Mouse (Mus musculus): Measurements from ENCODE around the gene Fabp2. TPM values are rescaled to one million over a fixed set of nuclear protein-coding genes. Genes with fewer than 3 reads are reported as not detected.
"Not testable (repeated sequence)": the region's sequence is repeated elsewhere in the genome, so short reads cannot be mapped to it uniquely, and the experiment has no call there.

Fabp2 gene
- polyA plus RNA-seq, 1 experiment from 2014 or later: 126 TPM

- under 1% methylated on average over 65 of the region's 68 CpGs for WGBS
- H3K9me3 ChIP-seq (ENCODE audit: control insufficient read depth, low read length): no peaks in the 10 kb centered on the region
Measured at GRCm38 (mm10) chr3:122924009-122924914, 29.4 kb downstream of the Fabp2 start, which contains the start of gene 1810037I17Rik. TSS of gene 1810037I17Rik (plus strand) at chr3:122924203.

GRCm38 (mm10) chr3:122929723-122930122 is 34.9 kb downstream of the Fabp2 start:
- H3K36me3 ChIP-seq (ENCODE audit: control insufficient read depth, insufficient read depth, low read length): peaks cover 14% of the 10 kb centered on the region
- no peaks in the 10 kb centered on the region for H3K9me3 ChIP-seq (ENCODE audit: control insufficient read depth, low read length)
- no peak overlapping the region for H3K9ac ChIP-seq (ENCODE audit: low read length)
- peaks cover 8% of the 10 kb centered on the region; the same call in 1 of the 2 replicates for H3K4me1 ChIP-seq (replicated peaks; ENCODE audit: control insufficient read depth, insufficient read depth, low read length)
- no peak overlapping the region for H3K27ac ChIP-seq (ENCODE audit: low read depth)
- no peaks in the 10 kb centered on the region for H3K27me3 ChIP-seq (replicated peaks; ENCODE audit: control insufficient read depth, insufficient read depth, low read length)
- 87% methylated on average over 6 of the region's 6 CpGs for WGBS
- DNase-seq (ENCODE audit: low spot score) (no peak), ATAC-seq (replicated peaks; ENCODE audit: low FRiP score, low TSS enrichment, low read depth) (no peak)
- no peak overlapping the region for H3K4me3 ChIP-seq (ENCODE audit: low read depth, low read length)
- H3K4me2 ChIP-seq (ENCODE audit: low read length): no peak overlapping the region

More at GRCm38 (mm10) chr3:122924009-122924914, 29.4 kb downstream of the Fabp2 start, which contains the start of gene 1810037I17Rik:
- Histone ChIP-seq H3K4me3 (ENCODE audit: low read depth, low read length) (peak within 1 kb of the TSS; percentile 71), H3K9ac (ENCODE audit: low read length) (peak within 1 kb of the TSS; percentile 69), H3K27ac (ENCODE audit: low read depth) (peak within 1 kb of the TSS; percentile 83), H3K4me2 (ENCODE audit: low read length) (peak within 1 kb of the TSS; percentile 82), H3K36me3 (ENCODE audit: control insufficient read depth, insufficient read depth, low read length) (peaks cover 8% of the 10 kb centered on the region; the same call in 1 of the 2 replicates), H3K4me1 (replicated peaks; ENCODE audit: control insufficient read depth, insufficient read depth, low read length) (peaks cover 12% of the 10 kb centered on the region), H3K27me3 (replicated peaks; ENCODE audit: control insufficient read depth, insufficient read depth, low read length) (no peaks in the 10 kb centered on the region)
- ATAC-seq (replicated peaks; ENCODE audit: low FRiP score, low TSS enrichment, low read depth): peak; percentile 99
- peak; percentile 98 for DNase-seq (ENCODE audit: low spot score)

- no peak overlapping the region for H3K4me2 ChIP-seq (ENCODE audit: low read length)
- H3K27me3 ChIP-seq (replicated peaks; ENCODE audit: control insufficient read depth, insufficient read depth, low read length): no peaks in the 10 kb centered on the region
- DNase-seq (ENCODE audit: low spot score): no peak
- no peak for ATAC-seq (replicated peaks; ENCODE audit: low FRiP score, low TSS enrichment, low read depth)
- no peaks in the 10 kb centered on the region for H3K9me3 ChIP-seq (ENCODE audit: control insufficient read depth, low read length)
- no peaks in the 10 kb centered on the region for H3K4me1 ChIP-seq (replicated peaks; ENCODE audit: control insufficient read depth, insufficient read depth, low read length)
- no peak overlapping the region for H3K9ac ChIP-seq (ENCODE audit: low read length)
- no peak overlapping the region for H3K4me3 ChIP-seq (ENCODE audit: low read depth, low read length)
- no peak overlapping the region for H3K27ac ChIP-seq (ENCODE audit: low read depth)
- 90% methylated on average over 1 of the region's 1 CpGs for WGBS
- peaks cover 8% of the 10 kb centered on the region for H3K36me3 ChIP-seq (ENCODE audit: control insufficient read depth, insufficient read depth, low read length)
Measured at GRCm38 (mm10) chr3:122932466-122932865, 37.6 kb downstream of the Fabp2 start.

GRCm38 (mm10) chr3:122937176-122937575 is 42.3 kb downstream of the Fabp2 start:
- not testable (repeated sequence) for H3K9ac ChIP-seq (ENCODE audit: low read length); H3K4me3 ChIP-seq (ENCODE audit: low read depth, low read length); H3K27ac ChIP-seq (ENCODE audit: low read depth); DNase-seq (ENCODE audit: low spot score); H3K27me3 ChIP-seq (replicated peaks; ENCODE audit: control insufficient read depth, insufficient read depth, low read length); H3K9me3 ChIP-seq (ENCODE audit: control insufficient read depth, low read length); H3K4me2 ChIP-seq (ENCODE audit: low read length); H3K4me1 ChIP-seq (replicated peaks; ENCODE audit: control insufficient read depth, insufficient read depth, low read length); H3K36me3 ChIP-seq (ENCODE audit: control insufficient read depth, insufficient read depth, low read length); ATAC-seq (replicated peaks; ENCODE audit: low FRiP score, low TSS enrichment, low read depth)
- WGBS: 81% methylated on average over 13 of the region's 13 CpGs

GRCm38 (mm10) chr3:122939215-122939614 is 44.3 kb downstream of the Fabp2 start:
- no peak for ATAC-seq (replicated peaks; ENCODE audit: low FRiP score, low TSS enrichment, low read depth)
- no peak overlapping the region for H3K4me2 ChIP-seq (ENCODE audit: low read length)
- H3K4me3 ChIP-seq (ENCODE audit: low read depth, low read length): no peak overlapping the region
- H3K27ac ChIP-seq (ENCODE audit: low read depth): no peak overlapping the region
- 75% methylated on average over 2 of the region's 2 CpGs for WGBS
- H3K27me3 ChIP-seq (replicated peaks; ENCODE audit: control insufficient read depth, insufficient read depth, low read length): no peaks in the 10 kb centered on the region
- H3K4me1 ChIP-seq (replicated peaks; ENCODE audit: control insufficient read depth, insufficient read depth, low read length): no peaks in the 10 kb centered on the region
- DNase-seq (ENCODE audit: low spot score): peak; percentile 61
- no peaks in the 10 kb centered on the region for H3K9me3 ChIP-seq (ENCODE audit: control insufficient read depth, low read length)
- H3K9ac ChIP-seq (ENCODE audit: low read length): no peak overlapping the region
- peaks cover 4% of the 10 kb centered on the region; the same call in 1 of the 2 replicates for H3K36me3 ChIP-seq (ENCODE audit: control insufficient read depth, insufficient read depth, low read length)

DNA sequence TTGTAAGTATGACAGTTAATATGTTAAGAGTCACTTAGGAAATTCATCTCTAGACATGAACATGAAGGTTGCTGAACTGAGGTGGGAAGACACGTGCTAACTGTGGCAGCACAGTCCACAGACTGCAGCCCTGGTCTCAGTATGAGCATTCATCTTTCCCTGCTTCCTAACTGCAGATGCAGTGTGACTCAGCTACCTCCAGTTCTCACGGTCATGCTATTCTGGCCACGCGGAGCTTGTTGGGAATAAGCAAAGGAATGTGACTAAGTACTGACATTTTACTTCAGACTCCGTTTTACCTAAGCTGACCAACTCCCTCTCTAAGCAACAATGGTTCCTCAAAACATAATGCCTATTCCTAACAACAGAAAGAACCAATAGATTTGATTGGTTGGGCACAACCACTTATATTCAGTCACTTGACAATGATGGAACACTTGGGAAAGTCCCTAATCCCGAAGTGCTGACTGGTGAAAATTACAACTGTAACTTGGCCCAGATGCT is 48.6 kb downstream of the Fabp2 start:
- no peaks in the 10 kb centered on the region for H3K9me3 ChIP-seq (ENCODE audit: control insufficient read depth, low read length)
- H3K36me3 ChIP-seq (ENCODE audit: control insufficient read depth, insufficient read depth, low read length): no peaks in the 10 kb centered on the region
- no peak overlapping the region for H3K4me3 ChIP-seq (ENCODE audit: low read depth, low read length)
- 78% methylated on average over 6 of the region's 6 CpGs for WGBS
- H3K27me3 ChIP-seq (replicated peaks; ENCODE audit: control insufficient read depth, insufficient read depth, low read length): no peaks in the 10 kb centered on the region
- H3K4me1 ChIP-seq (replicated peaks; ENCODE audit: control insufficient read depth, insufficient read depth, low read length): no peaks in the 10 kb centered on the region
- ATAC-seq (replicated peaks; ENCODE audit: low FRiP score, low TSS enrichment, low read depth): no peak
- H3K27ac ChIP-seq (ENCODE audit: low read depth): no peak overlapping the region
- no peak overlapping the region for H3K9ac ChIP-seq (ENCODE audit: low read length)
- DNase-seq (ENCODE audit: low spot score): no peak
- no peak overlapping the region for H3K4me2 ChIP-seq (ENCODE audit: low read length)

Other genes with a start within 250 kb of the Fabp2 start
- gene Pde5a, start 166.1 kb upstream of the Fabp2 start, polyA plus RNA-seq (2014; fragmentation: Nextera tagmentation; extraction: Ambion mirVana): 31.6 and 33.8 TPM in 2 replicates
- gene Gm10959, start 24.3 kb downstream of the Fabp2 start, polyA plus RNA-seq (2014; fragmentation: Nextera tagmentation; extraction: Ambion mirVana): not detected in 2 replicates
- 125 and 132 TPM in 2 replicates for gene 1810037I17Rik, start 29.1 kb downstream of the Fabp2 start, polyA plus RNA-seq (2014; fragmentation: Nextera tagmentation; extraction: Ambion mirVana)
- 12.7 and 15.4 TPM in 2 replicates for gene Usp53, start 89.4 kb downstream of the Fabp2 start, polyA plus RNA-seq (2014; fragmentation: Nextera tagmentation; extraction: Ambion mirVana)
- not detected in 2 replicates for gene Myoz2, start 139.9 kb downstream of the Fabp2 start, polyA plus RNA-seq (2014; fragmentation: Nextera tagmentation; extraction: Ambion mirVana)

All from intestine, embryonic 14.5 days (tissue).